Mouse (Mus musculus) cerebellum, adult 2 months (tissue): ENCODE measurements around the gene Mindy2. TPM values are rescaled to one million over a fixed set of nuclear protein-coding genes. Genes with fewer than 3 reads are reported as not detected.

ENCODE experiments used
- DNase-seq, 2 experiments: peaks; one replicate each; pipeline ENCODE4 v3.0.0; 2021
- H3K27ac ChIP-seq: fragments of 200-500 bp; 2 replicates; pipeline ENCODE4 v1.5.1; 2012; ENCODE audit warnings: low read length, control low read depth, inconsistent platforms; ENCODE audit not compliant: insufficient read depth
- H3K27me3 ChIP-seq: fragments of 200-500 bp; 2 replicates; pipeline ENCODE4 v1.6.1; 2012; ENCODE audit warnings: inconsistent platforms, mild to moderate bottlenecking, low read length, moderate library complexity; ENCODE audit not compliant: control insufficient read depth, insufficient read depth
- H3K4me1 ChIP-seq: fragments of 200-500 bp; 2 replicates; pipeline ENCODE4 v1.6.1; 2011; ENCODE audit warnings: low read length; ENCODE audit not compliant: control insufficient read depth, insufficient read depth
- H3K4me3 ChIP-seq: fragments of 200-500 bp; replicated peaks from 2 replicates; pipeline ENCODE3; 2011; ENCODE audit warnings: mild to moderate bottlenecking, low read depth, low read length, control low read depth; ENCODE audit not compliant: insufficient read depth
- CTCF ChIP-seq: fragments of 200-500 bp; IDR thresholded peaks from 2 replicates; pipeline ENCODE4 v1.5.1; 2011; ENCODE audit warnings: low read depth, mild to moderate bottlenecking, control low read depth, low read length, moderate library complexity, borderline replicate concordance; ENCODE audit not compliant: insufficient read depth
- POLR2A ChIP-seq: fragments of 200-500 bp; IDR thresholded peaks from 2 replicates; pipeline ENCODE4 v1.6.1; 2011; ENCODE audit warnings: low read length, control low read depth, borderline replicate concordance; ENCODE audit not compliant: insufficient read depth
- WGBS: fragments of 180-500 bp; shearing (Covaris S2); methylation state at CpG from one replicate; pipeline ENCODE4 v1.1.7; 2018; 5-methylcytosine and 5-hydroxymethylcytosine counted together
- polyA plus RNA-seq: library from polyadenylated mRNA; depleted of rRNA; stranded (reverse); fragments of >200 nt; gene quantifications from 2 replicates; pipeline ENCODE4 v1.2.3, GENCODE M21; 2012

Mindy2 gene
- polyA plus RNA-seq, 1 experiment: 58.4 TPM

DNA sequence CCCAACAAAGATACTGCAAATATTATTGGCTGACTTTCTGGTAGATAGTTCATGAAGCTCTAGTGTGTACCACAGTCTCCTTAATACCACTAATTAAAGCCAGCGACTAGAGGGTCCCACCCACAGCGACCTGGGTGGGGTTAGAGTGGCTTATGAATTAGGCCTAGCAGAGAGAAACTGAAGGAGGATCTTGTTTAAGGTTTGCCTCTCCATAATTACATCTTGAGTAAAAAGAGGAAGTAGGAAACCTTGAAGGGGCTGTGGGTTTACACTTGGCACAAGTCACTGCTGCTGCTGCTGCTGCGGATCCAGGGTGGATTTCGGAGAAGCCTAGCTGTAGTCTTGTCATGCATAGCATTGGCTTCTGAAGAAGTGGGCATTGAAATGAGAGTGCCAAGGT is 66.2 kb downstream of the Mindy2 start:
- Histone ChIP-seq H3K4me1 (no peaks in the 10 kb centered on the region), H3K27ac (no peak overlapping the region; the same call in 1 of the 2 replicates), H3K4me3 (no peak overlapping the region), H3K27me3 (no peaks in the 10 kb centered on the region)
- TF ChIP-seq CTCF (no peak), POLR2A (no peak)
- WGBS: 89% methylated on average over 4 of the region's 4 CpGs
- DNase-seq: no peak

GRCm38 (mm10) chr9:70587171-70587570 is 69.8 kb downstream of the Mindy2 start:
- Histone ChIP-seq H3K4me1 (no peaks in the 10 kb centered on the region), H3K27ac (no peak overlapping the region), H3K27me3 (no peaks in the 10 kb centered on the region), H3K4me3 (no peak overlapping the region)
- DNase-seq: no peak
- TF ChIP-seq POLR2A: no peak
- no peak for TF ChIP-seq CTCF
- 95% methylated on average over 5 of the region's 5 CpGs for WGBS

GRCm38 (mm10) chr9:70585172-70585571 is 71.8 kb downstream of the Mindy2 start:
- DNase-seq: no peak
- no peak overlapping the region for H3K4me3 ChIP-seq
- TF ChIP-seq CTCF (no peak), POLR2A (no peak)
- no peak overlapping the region for H3K27ac ChIP-seq
- H3K27me3 ChIP-seq: no peaks in the 10 kb centered on the region
- WGBS: 90% methylated on average over 5 of the region's 5 CpGs
- H3K4me1 ChIP-seq: no peaks in the 10 kb centered on the region

- H3K27ac ChIP-seq: no peak overlapping the region
- TF ChIP-seq POLR2A (no peak), CTCF (no peak)
- no peaks in the 10 kb centered on the region for H3K27me3 ChIP-seq
- H3K4me1 ChIP-seq: no peaks in the 10 kb centered on the region
- no peak for DNase-seq
- no peak overlapping the region for H3K4me3 ChIP-seq
- 87% methylated on average over 14 of the region's 14 CpGs for WGBS
Observed at GRCm38 (mm10) chr9:70584641-70585040, 72.3 kb downstream of the Mindy2 start.

GRCm38 (mm10) chr9:70580956-70581355 is 76.0 kb downstream of the Mindy2 start:
- WGBS: 94% methylated on average over 5 of the region's 5 CpGs

DNA sequence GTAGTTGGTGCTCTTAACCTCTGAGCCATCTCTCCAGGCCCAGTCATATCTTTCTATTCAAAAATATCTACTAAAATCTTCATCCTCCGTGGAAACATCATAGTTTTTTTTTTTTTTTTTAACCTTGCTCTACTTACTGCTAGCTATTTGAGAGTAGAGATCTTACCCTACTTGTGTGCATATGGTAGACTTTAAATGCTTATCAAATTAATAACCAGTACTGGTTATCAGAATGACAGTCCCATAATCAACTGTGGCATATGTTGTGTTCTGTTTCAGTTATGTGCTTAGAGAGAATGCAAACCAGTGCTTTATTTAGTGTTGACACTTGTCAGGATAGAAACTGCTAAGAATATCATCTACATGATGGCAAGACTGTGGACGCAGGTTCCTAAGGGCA is 78.9 kb downstream of the Mindy2 start:
- DNase-seq: no peak
- Histone ChIP-seq H3K4me3 (no peak overlapping the region), H3K4me1 (no peaks in the 10 kb centered on the region), H3K27ac (no peak overlapping the region), H3K27me3 (no peaks in the 10 kb centered on the region)
- 90% methylated on average over 2 of the region's 2 CpGs for WGBS
- TF ChIP-seq POLR2A (no peak), CTCF (no peak)

More at GRCm38 (mm10) chr9:70580956-70581355, 76.0 kb downstream of the Mindy2 start:
- H3K27me3 ChIP-seq: no peaks in the 10 kb centered on the region
- TF ChIP-seq POLR2A: no peak
- no peak for TF ChIP-seq CTCF
- H3K4me3 ChIP-seq: no peak overlapping the region
- DNase-seq: no peak
- no peaks in the 10 kb centered on the region for H3K4me1 ChIP-seq
- no peak overlapping the region for H3K27ac ChIP-seq

DNA sequence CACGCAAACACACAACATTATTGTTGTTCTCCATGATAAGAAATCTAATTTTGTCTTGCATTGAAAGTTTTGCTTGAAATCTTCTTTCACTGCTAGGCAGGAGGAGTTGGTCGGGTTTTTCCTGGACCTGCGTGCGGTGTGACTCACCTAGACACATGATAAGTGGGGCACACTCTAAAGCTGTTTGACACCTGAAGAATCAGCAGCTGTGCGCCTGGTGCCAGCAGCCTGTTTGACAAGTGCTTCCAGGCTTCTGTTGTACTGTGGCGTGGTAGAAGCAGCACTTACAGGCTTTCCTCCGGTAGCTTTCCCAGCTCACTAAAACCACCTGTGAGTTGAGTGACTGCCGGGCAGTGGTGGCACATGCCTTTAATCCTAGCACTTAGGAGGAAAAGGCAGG is 86.6 kb downstream of the Mindy2 start:
- Histone ChIP-seq H3K27ac (no peak overlapping the region), H3K27me3 (no peaks in the 10 kb centered on the region), H3K4me1 (no peaks in the 10 kb centered on the region), H3K4me3 (no peak overlapping the region)
- no peak for DNase-seq
- 83% methylated on average over 8 of the region's 8 CpGs for WGBS
- TF ChIP-seq CTCF: no peak
- no peak for TF ChIP-seq POLR2A

DNA sequence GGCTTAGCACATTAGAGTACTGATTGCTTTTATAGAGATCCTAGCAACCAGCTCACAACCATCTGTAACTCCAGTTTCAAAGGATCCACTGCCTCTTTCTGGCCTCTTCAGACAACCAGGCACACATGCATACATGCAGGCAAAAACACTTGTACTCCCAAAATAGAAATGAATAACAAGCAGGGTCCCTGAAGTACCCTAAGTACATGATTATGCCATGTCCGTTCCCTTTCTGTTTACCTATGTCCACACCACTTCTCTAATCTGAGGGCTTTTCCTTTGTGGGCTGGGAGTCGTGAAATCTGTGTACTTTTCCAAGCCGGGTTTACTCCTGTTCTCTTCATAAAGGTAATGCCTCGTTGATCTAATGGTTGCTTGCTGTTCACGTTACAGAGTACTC is 89.3 kb downstream of the Mindy2 start:
- H3K27me3 ChIP-seq: no peaks in the 10 kb centered on the region
- no peak for DNase-seq
- WGBS: 92% methylated on average over 5 of the region's 5 CpGs

More for the DNA sequence above, 89.3 kb downstream of the Mindy2 start:
- Histone ChIP-seq H3K4me3 (no peak overlapping the region), H3K27ac (no peak overlapping the region), H3K4me1 (no peaks in the 10 kb centered on the region)
- TF ChIP-seq CTCF (no peak), POLR2A (no peak)
